Mouse (Mus musculus) erythroblast, adult 5-6 weeks (primary cell): ENCODE measurements around the gene Uox. TPM values are rescaled to one million over a fixed set of nuclear protein-coding genes. Genes with fewer than 3 reads are reported as not detected.

Experiments used
- ATAC-seq: replicated peaks from 2 replicates; pipeline ENCODE4 v1.8.0; 2016; ENCODE audit warnings: moderate number of reproducible peaks, mild to moderate bottlenecking, moderate TSS enrichment, inconsistent platforms; ENCODE audit not compliant: poor library complexity, low FRiP score, severe bottlenecking
- total RNA-seq, 2 experiments: library from RNA; stranded (forward) in 1 of 2; stranded (reverse) in 1 of 2; fragments of 150-400 nt in 1 of 2; fragments of 200-764, 138-1000 nt in 1 of 2; gene quantifications; 2 replicates each; pipeline versions ENCODE4 v1.2.3 to v1.2.4; 2015 to 2017; ENCODE audit warnings: low replicate concordance in 2 of 2

Gene Uox
- total RNA-seq, 2 experiments from 2014 or later = not detected

GRCm38 (mm10) chr3:146580039-146580729, 10.0 kb downstream of the Uox start:
- no peak for ATAC-seq

- no peak for ATAC-seq
These were observed 13.3 kb downstream of the Uox start for GRCm38 (mm10) chr3:146583478-146583877.

GRCm38 (mm10) chr3:146583908-146584307, 13.7 kb downstream of the Uox start:
- no peak for ATAC-seq

GRCm38 (mm10) chr3:146586616-146587015, 16.4 kb downstream of the Uox start:
- no peak for ATAC-seq

GRCm38 (mm10) chr3:146589523-146589922, 19.3 kb downstream of the Uox start:
- ATAC-seq = no peak

GRCm38 (mm10) chr3:146591159-146591558, 20.9 kb downstream of the Uox start:
- ATAC-seq = no peak

- ATAC-seq = no peak
These were observed 21.4 kb downstream of the Uox start for GRCm38 (mm10) chr3:146591601-146592000.

GRCm38 (mm10) chr3:146595440-146595839, 25.2 kb downstream of the Uox start:
- ATAC-seq = no peak

GRCm38 (mm10) chr3:146596387-146596786, 26.2 kb downstream of the Uox start:
- no peak for ATAC-seq

- no peak for ATAC-seq
These were observed 26.6 kb downstream of the Uox start for GRCm38 (mm10) chr3:146596864-146597263.

GRCm38 (mm10) chr3:146598411-146598810, 28.2 kb downstream of the Uox start:
- ATAC-seq = no peak

GRCm38 (mm10) chr3:146599198-146599900, 29.1 kb downstream of the Uox start:
- ATAC-seq = no peak

GRCm38 (mm10) chr3:146601205-146601604, 31.0 kb downstream of the Uox start:
- ATAC-seq = no peak

- no peak for ATAC-seq
These were observed 32.3 kb downstream of the Uox start for GRCm38 (mm10) chr3:146602531-146602930.

- no peak for ATAC-seq
These were observed 34.4 kb downstream of the Uox start for GRCm38 (mm10) chr3:146604647-146605046.

- no peak for ATAC-seq
These were observed 37.1 kb downstream of the Uox start for GRCm38 (mm10) chr3:146607368-146607767.

GRCm38 (mm10) chr3:146610322-146610721, 40.1 kb downstream of the Uox start:
- ATAC-seq = no peak

- no peak for ATAC-seq
These were observed 41.0 kb downstream of the Uox start for GRCm38 (mm10) chr3:146611261-146611660.

GRCm38 (mm10) chr3:146611821-146612220, 41.6 kb downstream of the Uox start:
- no peak for ATAC-seq

GRCm38 (mm10) chr3:146615496-146615895, 45.3 kb downstream of the Uox start, which contains the start of gene Dnase2b:
TSS of gene Dnase2b (minus strand) at chr3:146615596.
- no peak for ATAC-seq

GRCm38 (mm10) chr3:146616533-146617283, 46.5 kb downstream of the Uox start:
- ATAC-seq = no peak
